Mouse (Mus musculus): ENCODE measurements around the gene Lclat1. TPM values are rescaled to one million over a fixed set of nuclear protein-coding genes. Genes with fewer than 3 reads are reported as not detected.
A peak's percentile ranks its signal among the peaks of the same experiment; 100 is the strongest.

The Lclat1 gene
- polyA plus RNA-seq, 1 experiment from 2014 or later: 5.6 TPM

- no peak for ATAC-seq
- no peaks in the 10 kb centered on the region for H3K36me3 ChIP-seq (ENCODE audit: poor library complexity, severe bottlenecking)
- H3K27ac ChIP-seq: no peak overlapping the region
- H3K27me3 ChIP-seq: no peaks in the 10 kb centered on the region
- H3K4me1 ChIP-seq: no peaks in the 10 kb centered on the region
- no peak overlapping the region for H3K9ac ChIP-seq
- H3K9me3 ChIP-seq (replicated peaks): no peaks in the 10 kb centered on the region
- no peak overlapping the region for H3K4me3 ChIP-seq
- WGBS: 92% methylated on average over 2 of the region's 2 CpGs
- no peak overlapping the region for H3K4me2 ChIP-seq
These were observed 45.9 kb downstream of the Lclat1 start for GRCm38 (mm10) chr17:73153672-73154071.

- Histone ChIP-seq H3K4me2 (no peak overlapping the region), H3K27ac (no peak overlapping the region), H3K27me3 (no peaks in the 10 kb centered on the region), H3K9me3 (replicated peaks) (no peaks in the 10 kb centered on the region), H3K9ac (no peak overlapping the region), H3K4me3 (no peak overlapping the region), H3K4me1 (no peaks in the 10 kb centered on the region), H3K36me3 (ENCODE audit: poor library complexity, severe bottlenecking) (no peaks in the 10 kb centered on the region)
- WGBS: 52% methylated on average over 1 of the region's 1 CpGs
- no peak for ATAC-seq
These were observed 48.8 kb downstream of the Lclat1 start for GRCm38 (mm10) chr17:73156606-73157005.

- H3K9ac ChIP-seq: no peak overlapping the region
These were observed 54.0 kb downstream of the Lclat1 start for GRCm38 (mm10) chr17:73161795-73162194.

GRCm38 (mm10) chr17:73162445-73163208 is 54.8 kb downstream of the Lclat1 start:
- no peak overlapping the region for H3K9ac ChIP-seq
- no peak for ATAC-seq
- WGBS: 86% methylated on average over 15 of the region's 15 CpGs
- no peaks in the 10 kb centered on the region for H3K27me3 ChIP-seq
- H3K4me1 ChIP-seq: no peaks in the 10 kb centered on the region
- H3K9me3 ChIP-seq (replicated peaks): no peaks in the 10 kb centered on the region
- H3K36me3 ChIP-seq (ENCODE audit: poor library complexity, severe bottlenecking): peaks cover 4% of the 10 kb centered on the region; the same call in 1 of the 2 replicates
- no peak overlapping the region for H3K4me3 ChIP-seq
- H3K4me2 ChIP-seq: no peak overlapping the region
- no peak overlapping the region for H3K27ac ChIP-seq

More at GRCm38 (mm10) chr17:73161795-73162194, 54.0 kb downstream of the Lclat1 start:
- Histone ChIP-seq H3K4me3 (no peak overlapping the region), H3K4me2 (no peak overlapping the region), H3K27ac (no peak overlapping the region), H3K36me3 (ENCODE audit: poor library complexity, severe bottlenecking) (peaks cover 4% of the 10 kb centered on the region; the same call in 1 of the 2 replicates), H3K9me3 (replicated peaks) (no peaks in the 10 kb centered on the region), H3K4me1 (no peaks in the 10 kb centered on the region), H3K27me3 (no peaks in the 10 kb centered on the region)
- ATAC-seq: no peak
- 91% methylated on average over 6 of the region's 6 CpGs for WGBS

GRCm38 (mm10) chr17:73163597-73163996 is 55.8 kb downstream of the Lclat1 start:
- Histone ChIP-seq H3K4me2 (no peak overlapping the region), H3K27me3 (no peaks in the 10 kb centered on the region), H3K9me3 (replicated peaks) (no peaks in the 10 kb centered on the region), H3K4me1 (no peaks in the 10 kb centered on the region), H3K27ac (no peak overlapping the region), H3K36me3 (ENCODE audit: poor library complexity, severe bottlenecking) (peaks cover 4% of the 10 kb centered on the region; the same call in 1 of the 2 replicates), H3K4me3 (no peak overlapping the region), H3K9ac (no peak overlapping the region)
- 70% methylated on average over 3 of the region's 3 CpGs for WGBS
- ATAC-seq: no peak

- no peak overlapping the region for H3K4me3 ChIP-seq
- H3K9me3 ChIP-seq (replicated peaks): no peaks in the 10 kb centered on the region
- no peak overlapping the region for H3K27ac ChIP-seq
- no peak for ATAC-seq
- no peak overlapping the region for H3K4me2 ChIP-seq
- H3K27me3 ChIP-seq: no peaks in the 10 kb centered on the region
- no peaks in the 10 kb centered on the region for H3K4me1 ChIP-seq
- peaks cover 4% of the 10 kb centered on the region; the same call in 1 of the 2 replicates for H3K36me3 ChIP-seq (ENCODE audit: poor library complexity, severe bottlenecking)
- WGBS: 93% methylated on average over 2 of the region's 2 CpGs
- H3K9ac ChIP-seq: no peak overlapping the region
These were observed 56.3 kb downstream of the Lclat1 start for GRCm38 (mm10) chr17:73164121-73164520.

GRCm38 (mm10) chr17:73169461-73169860 is 61.7 kb downstream of the Lclat1 start:
- WGBS: 94% methylated on average over 7 of the region's 7 CpGs
- H3K27ac ChIP-seq: no peak overlapping the region
- H3K4me3 ChIP-seq: no peak overlapping the region
- no peak overlapping the region for H3K9ac ChIP-seq
- ATAC-seq: no peak
- H3K36me3 ChIP-seq (ENCODE audit: poor library complexity, severe bottlenecking): peaks cover 11% of the 10 kb centered on the region
- H3K4me1 ChIP-seq: no peaks in the 10 kb centered on the region
- no peaks in the 10 kb centered on the region for H3K27me3 ChIP-seq
- H3K9me3 ChIP-seq (replicated peaks): no peaks in the 10 kb centered on the region
- H3K4me2 ChIP-seq: no peak overlapping the region

- H3K4me2 ChIP-seq: no peak overlapping the region
- H3K27ac ChIP-seq: no peak overlapping the region
- H3K9me3 ChIP-seq (replicated peaks): no peaks in the 10 kb centered on the region
- no peak overlapping the region for H3K4me3 ChIP-seq
- peaks cover 10% of the 10 kb centered on the region; the same call in 1 of the 2 replicates for H3K36me3 ChIP-seq (ENCODE audit: poor library complexity, severe bottlenecking)
- 96% methylated on average over 5 of the region's 5 CpGs for WGBS
- no peak for ATAC-seq
- no peak overlapping the region for H3K9ac ChIP-seq
- H3K27me3 ChIP-seq: no peaks in the 10 kb centered on the region
- no peaks in the 10 kb centered on the region for H3K4me1 ChIP-seq
These were observed 62.4 kb downstream of the Lclat1 start for GRCm38 (mm10) chr17:73170141-73170540.

- Histone ChIP-seq H3K36me3 (ENCODE audit: poor library complexity, severe bottlenecking) (peaks cover 10% of the 10 kb centered on the region; the same call in 1 of the 2 replicates), H3K4me2 (no peak overlapping the region), H3K27me3 (no peaks in the 10 kb centered on the region), H3K4me3 (no peak overlapping the region), H3K27ac (no peak overlapping the region), H3K4me1 (no peaks in the 10 kb centered on the region), H3K9ac (no peak overlapping the region), H3K9me3 (replicated peaks) (no peaks in the 10 kb centered on the region)
- 54% methylated on average over 5 of the region's 5 CpGs for WGBS
- ATAC-seq: peak; percentile 45; the same call in 1 of the 2 replicates
These were observed 66.3 kb downstream of the Lclat1 start for GRCm38 (mm10) chr17:73174083-73174562.

GRCm38 (mm10) chr17:73175720-73176119 is 67.9 kb downstream of the Lclat1 start:
- H3K9me3 ChIP-seq (replicated peaks): no peaks in the 10 kb centered on the region
- H3K27ac ChIP-seq: no peak overlapping the region
- H3K36me3 ChIP-seq (ENCODE audit: poor library complexity, severe bottlenecking): 0 out of 2 replicates have a peak, but pooled peaks cover 4% of the 10 kb centered on the region
- ATAC-seq: no peak
- 88% methylated on average over 5 of the region's 5 CpGs for WGBS
- H3K27me3 ChIP-seq: no peaks in the 10 kb centered on the region
- H3K4me1 ChIP-seq: no peaks in the 10 kb centered on the region
- no peak overlapping the region for H3K9ac ChIP-seq
- no peak overlapping the region for H3K4me2 ChIP-seq
- no peak overlapping the region for H3K4me3 ChIP-seq

- no peaks in the 10 kb centered on the region for H3K27me3 ChIP-seq
- H3K36me3 ChIP-seq (ENCODE audit: poor library complexity, severe bottlenecking): 0 out of 2 replicates have a peak, but pooled peaks cover 4% of the 10 kb centered on the region
- no peak for ATAC-seq
- no peaks in the 10 kb centered on the region for H3K9me3 ChIP-seq (replicated peaks)
- H3K4me3 ChIP-seq: no peak overlapping the region
- no peaks in the 10 kb centered on the region for H3K4me1 ChIP-seq
- no peak overlapping the region for H3K27ac ChIP-seq
- H3K9ac ChIP-seq: no peak overlapping the region
- 90% methylated on average over 4 of the region's 4 CpGs for WGBS
- H3K4me2 ChIP-seq: no peak overlapping the region
These were observed 69.3 kb downstream of the Lclat1 start for GRCm38 (mm10) chr17:73177079-73177478.

GRCm38 (mm10) chr17:73186929-73187328 is 79.1 kb downstream of the Lclat1 start:
- H3K4me1 ChIP-seq: no peaks in the 10 kb centered on the region
- H3K27me3 ChIP-seq: no peaks in the 10 kb centered on the region
- no peak overlapping the region for H3K27ac ChIP-seq
- H3K9me3 ChIP-seq (replicated peaks): no peaks in the 10 kb centered on the region
- no peak for ATAC-seq
- no peak overlapping the region for H3K4me3 ChIP-seq
- WGBS: 97% methylated on average over 5 of the region's 5 CpGs
- no peaks in the 10 kb centered on the region for H3K36me3 ChIP-seq (ENCODE audit: poor library complexity, severe bottlenecking)
- no peak overlapping the region for H3K9ac ChIP-seq
- no peak overlapping the region for H3K4me2 ChIP-seq

All from forebrain, embryonic 13.5 days (tissue).